Mouse (Mus musculus): ENCODE results near the gene Lef1.

The Lef1 gene

GRCm38 (mm10) chr3:131190239-131190638 lies 80.0 kb downstream of the Lef1 start:
- DNase-seq (ENCODE audit: low spot score), result no peak

GRCm38 (mm10) chr3:131190671-131191367 lies 80.5 kb downstream of the Lef1 start:
- DNase-seq (ENCODE audit: low spot score), result peak; percentile 64

DNA sequence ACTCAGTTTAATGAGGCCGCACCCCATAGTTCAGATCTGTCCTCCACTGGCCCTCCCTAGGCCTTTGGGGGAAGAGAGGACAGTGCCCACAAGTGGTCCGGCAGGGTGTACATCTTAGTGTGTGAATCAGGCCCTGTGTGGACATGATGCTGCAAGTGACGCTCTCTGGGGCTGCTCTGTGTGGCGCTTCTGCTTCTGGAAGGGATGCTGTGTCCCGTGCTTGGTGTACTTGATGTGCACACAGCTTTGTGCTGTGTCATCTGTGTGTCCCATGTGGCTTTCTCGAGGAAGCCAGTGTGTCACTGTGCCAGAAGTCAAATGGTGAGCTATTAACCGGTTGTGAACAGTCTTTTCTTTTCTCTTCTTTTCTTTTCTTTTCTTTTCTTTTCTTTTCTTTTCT lies 81.2 kb downstream of the Lef1 start:
- DNase-seq (ENCODE audit: low spot score), result peak; percentile 46

DNA sequence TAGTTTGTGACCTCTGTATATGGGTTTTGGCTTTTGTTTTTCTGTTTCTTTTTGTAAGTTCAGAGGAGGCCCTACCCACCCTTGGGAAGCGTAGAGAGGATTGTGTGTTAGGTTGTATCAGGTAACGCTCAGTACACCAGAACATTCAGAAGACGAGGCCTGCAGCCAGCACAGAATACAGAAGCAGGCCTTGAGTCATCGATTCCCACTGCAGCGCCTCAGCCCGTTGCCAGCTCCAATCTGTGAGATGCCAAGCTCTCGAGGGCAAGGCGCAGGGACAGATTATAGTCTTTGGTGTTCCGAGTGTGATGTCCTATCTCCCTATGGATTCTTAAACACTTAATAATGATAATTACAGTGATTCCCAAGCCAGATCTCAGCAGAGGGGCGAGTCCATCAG lies 85.8 kb downstream of the Lef1 start:
- DNase-seq (ENCODE audit: low spot score), result no peak

DNA sequence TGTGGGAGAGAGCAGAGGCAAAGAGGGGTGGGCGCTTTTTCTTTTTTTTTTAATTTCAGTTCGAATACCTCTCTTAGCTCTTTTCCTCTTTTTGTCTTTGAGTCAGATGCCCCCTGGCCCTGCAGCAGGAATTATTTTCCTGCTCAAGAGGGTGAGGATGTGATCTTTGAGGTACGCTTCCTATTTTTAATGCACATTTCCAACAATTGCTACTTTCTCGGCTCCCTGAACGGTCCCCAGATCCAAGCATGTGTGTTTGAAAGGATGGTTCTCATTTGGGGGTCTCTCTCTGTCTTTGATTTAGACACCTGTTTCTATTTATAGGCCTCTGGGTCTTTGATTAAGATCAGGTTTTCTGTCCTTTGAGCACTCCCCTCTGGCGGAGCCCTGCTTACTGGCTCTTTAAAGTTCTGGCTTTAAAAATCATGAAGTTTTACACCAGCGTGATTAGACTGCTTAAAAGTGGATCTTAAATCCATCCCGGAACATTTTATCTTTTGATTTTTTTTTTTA lies 86.3 kb downstream of the Lef1 start:
- DNase-seq (ENCODE audit: low spot score), result no peak

DNA sequence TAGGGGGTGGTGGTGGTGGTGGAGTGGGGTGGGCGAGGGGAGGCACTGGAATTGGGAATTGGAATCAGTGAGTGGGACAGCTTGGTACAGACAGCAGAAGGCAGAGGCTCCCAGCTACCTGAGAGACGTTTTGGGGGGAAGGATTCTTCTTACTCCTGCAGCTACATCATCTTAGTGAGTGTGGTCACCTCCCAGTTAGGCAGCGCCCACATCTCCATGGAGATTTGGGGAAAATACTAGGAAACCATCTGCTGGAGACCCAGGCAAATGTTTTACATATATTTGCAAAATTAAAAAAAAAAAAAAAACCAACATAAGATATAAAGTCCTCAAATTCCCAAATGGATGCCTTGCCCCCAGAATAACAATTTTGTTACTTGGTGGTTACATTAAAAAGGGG lies 88.7 kb downstream of the Lef1 start:
- no peak for DNase-seq (ENCODE audit: low spot score)

GRCm38 (mm10) chr3:131199590-131200288 lies 89.5 kb downstream of the Lef1 start:
- DNase-seq (ENCODE audit: low spot score), result peak; percentile 82

DNA sequence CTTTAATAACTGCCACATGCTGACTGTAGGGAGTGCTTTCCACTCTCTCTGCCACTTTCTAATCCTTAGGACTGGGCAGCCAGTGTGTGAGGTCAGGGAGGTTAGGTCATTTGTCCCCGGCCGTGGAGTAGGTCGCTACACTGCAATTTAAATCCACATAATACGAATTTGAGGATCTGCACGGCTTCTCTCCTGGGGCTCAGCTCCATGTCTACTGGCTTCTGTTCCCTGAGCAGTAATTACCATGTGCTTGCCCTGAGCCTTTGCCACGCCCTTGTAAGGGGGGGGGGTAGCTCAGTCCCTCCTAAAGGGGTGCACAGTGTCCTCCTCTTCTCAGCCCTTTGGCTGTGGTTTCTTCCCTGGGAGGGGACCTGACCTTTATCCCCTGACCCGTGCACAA lies 92.0 kb downstream of the Lef1 start:
- no peak for DNase-seq (ENCODE audit: low spot score)

DNA sequence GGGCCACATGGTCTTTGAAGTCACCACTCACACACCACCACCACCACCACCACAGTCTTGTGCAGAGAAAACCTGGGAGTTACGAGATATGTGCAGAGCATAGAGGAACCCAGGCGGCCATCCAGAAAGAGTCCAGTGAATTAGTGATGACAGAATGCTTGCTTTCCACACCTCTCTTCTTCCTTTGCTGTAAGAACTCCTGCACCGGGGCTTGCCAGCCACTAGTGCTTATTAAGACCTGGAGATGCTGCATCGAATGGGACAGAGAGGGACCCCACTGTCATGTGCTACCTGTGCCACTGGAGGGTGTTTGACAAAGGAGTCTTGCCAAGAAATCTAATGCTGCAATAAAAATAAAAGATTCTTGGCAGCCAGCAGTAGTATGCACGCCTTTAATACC lies 97.6 kb downstream of the Lef1 start:
- DNase-seq (ENCODE audit: low spot score), result peak; percentile 53

DNA sequence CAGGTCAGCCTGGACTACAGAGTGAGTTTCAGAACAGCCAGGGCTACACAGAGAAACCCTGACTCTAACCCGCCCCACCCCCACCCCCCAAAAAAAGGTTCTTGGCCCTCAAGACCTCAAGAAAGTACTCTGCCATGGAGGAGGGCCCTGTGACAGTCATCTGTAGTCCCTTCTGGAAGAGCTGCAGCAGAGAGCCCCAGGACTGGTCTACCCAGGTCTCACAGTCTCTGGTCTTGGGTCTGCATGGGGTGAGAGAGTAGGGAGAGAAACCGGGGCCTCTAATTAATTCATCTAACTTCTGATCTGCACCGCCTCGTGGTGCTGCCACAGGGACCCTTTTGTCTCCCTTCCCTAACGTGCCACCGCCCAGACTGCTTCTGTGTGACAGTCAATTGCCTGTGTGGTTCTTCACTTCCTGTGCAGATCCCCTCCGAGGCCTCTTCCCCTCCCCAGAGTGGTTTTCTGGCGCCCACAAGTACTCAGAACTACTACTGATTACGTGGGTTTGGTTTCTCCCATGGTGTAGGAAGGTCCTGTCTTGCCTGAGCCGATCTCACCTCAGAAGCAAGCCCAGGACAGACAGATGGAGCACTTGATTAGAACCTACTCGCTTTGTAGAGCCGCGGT lies 98.1 kb downstream of the Lef1 start:
- peak; percentile 96 for DNase-seq (ENCODE audit: low spot score)

GRCm38 (mm10) chr3:131212200-131212599 lies 101.9 kb downstream of the Lef1 start:
- DNase-seq (ENCODE audit: low spot score), result peak; percentile 47

- no peak for DNase-seq (ENCODE audit: low spot score)
These were observed 103.9 kb downstream of the Lef1 start for GRCm38 (mm10) chr3:131214060-131214658.

GRCm38 (mm10) chr3:131214841-131215240 lies 104.6 kb downstream of the Lef1 start:
- DNase-seq (ENCODE audit: low spot score), result peak; percentile 70

- DNase-seq (ENCODE audit: low spot score), result no peak
These were observed 108.5 kb downstream of the Lef1 start for GRCm38 (mm10) chr3:131218636-131219390.

DNA sequence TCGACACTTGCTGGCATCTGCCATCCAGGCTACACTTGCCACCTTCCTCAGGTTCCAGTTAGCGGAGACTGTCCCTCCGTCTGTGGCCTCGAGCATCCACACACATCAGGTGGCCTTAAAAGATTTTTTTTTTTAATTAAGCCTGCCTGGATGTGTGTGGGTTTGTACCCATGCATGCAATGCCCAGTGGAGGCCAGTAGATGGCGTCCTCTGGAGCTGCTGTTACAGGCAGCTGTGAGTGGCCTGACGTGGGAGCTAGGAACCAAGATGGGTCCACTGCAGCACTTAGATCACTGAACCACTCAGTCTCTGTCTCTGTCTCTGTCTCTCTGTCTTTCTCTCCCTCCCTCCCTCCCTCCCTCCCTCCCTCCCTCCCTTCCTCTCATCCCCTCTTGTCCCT lies 117.8 kb downstream of the Lef1 start:
- DNase-seq (ENCODE audit: low spot score), result peak; percentile 57

DNA sequence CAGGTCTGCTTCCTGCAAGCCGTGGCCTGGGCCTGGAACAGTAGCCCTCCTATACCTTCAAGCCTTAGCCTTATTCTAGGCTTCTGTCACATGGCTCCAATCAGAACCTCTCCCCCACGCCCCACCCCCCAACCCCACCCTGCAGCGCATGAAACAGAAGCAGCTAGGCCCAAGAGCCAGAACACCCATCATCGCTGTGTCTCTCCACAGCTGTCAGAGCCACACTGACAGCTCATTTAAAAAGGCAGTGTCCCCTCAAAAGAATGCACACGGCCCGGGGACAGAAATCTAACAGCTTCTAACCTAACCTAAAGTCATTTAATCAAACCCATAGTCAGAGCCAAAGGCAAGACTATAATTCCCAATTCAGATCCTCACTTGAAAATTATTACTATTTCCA lies 126.8 kb downstream of the Lef1 start:
- DNase-seq (ENCODE audit: low spot score), result no peak

DNA sequence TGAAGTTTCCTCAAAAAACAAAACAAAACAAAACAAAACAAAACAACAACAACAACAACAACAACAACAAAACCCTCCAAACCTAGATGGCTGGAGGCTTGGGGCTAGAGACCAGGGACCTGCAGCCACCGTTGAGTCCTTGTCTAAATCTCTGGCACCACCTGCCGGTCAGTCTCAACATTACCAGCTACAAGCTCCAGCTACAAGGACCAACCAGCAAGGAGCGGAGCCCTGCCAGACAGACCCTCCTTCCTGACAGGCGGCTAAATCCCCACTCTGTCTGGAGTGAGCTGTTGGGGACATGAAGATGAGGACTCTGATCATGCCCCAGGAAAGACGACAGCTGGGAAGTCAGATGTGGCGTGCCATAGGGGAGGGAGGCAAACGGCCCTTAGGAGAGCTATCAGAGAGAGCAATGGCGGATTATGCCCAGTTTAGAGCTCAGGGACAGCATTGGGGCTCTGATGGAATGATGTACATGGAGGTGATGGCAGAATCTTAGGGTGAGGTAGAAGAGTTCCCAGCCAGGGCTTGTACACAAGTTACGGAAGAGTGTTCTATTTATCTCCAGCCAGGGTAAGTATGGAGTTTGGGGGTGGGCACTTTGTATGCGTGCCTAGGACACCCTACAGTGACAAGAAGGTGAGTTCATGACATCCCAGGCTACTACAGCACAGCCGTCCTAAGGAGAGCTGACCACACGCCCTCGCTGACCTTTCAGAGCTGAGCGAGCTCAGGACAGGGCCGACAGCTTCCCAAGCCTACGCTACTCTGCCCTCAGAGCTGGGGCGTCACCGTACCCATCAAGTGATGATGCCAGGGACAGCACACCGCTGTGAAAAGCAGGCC lies 127.7 kb downstream of the Lef1 start:
- peak; percentile 69 for DNase-seq (ENCODE audit: low spot score)

DNA sequence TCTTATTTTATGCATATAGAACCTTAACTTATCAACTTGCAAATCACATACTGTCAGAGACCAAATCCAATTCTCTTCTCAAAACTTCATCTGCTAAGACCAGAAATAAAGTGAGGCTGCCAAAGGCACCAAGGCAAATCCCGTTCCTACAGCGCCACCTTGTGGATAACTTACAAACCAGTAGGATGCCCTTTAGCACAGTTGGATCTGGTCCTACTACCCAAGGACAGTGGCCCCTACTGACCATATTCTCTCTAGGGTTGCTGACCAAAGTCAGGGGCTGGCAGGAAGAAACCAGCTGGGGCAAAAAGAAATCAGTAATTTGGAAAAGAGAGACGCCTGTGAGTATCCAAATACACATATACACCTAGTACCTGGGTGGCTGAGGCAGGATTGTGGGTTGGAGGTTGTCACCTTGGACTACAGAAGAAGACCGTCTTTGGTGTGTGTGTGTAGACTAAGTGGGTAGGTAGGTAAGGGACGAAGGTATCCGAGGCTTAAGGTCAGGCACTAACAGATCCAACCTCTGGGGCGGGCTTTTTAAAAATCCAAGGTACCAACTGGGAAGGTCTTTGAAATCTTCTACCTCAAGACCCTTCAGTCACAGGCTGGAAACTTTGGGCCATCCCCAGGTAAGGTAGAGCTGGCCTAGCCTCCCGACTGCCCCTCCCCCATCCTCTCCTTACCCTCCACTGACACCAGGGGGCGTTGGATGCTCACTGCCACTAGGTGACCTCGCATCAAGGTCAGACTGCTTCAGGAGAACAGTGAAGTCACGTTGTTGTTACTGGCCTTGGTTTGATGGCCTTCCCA lies 135.7 kb downstream of the Lef1 start:
- peak; percentile 61 for DNase-seq (ENCODE audit: low spot score)

DNA sequence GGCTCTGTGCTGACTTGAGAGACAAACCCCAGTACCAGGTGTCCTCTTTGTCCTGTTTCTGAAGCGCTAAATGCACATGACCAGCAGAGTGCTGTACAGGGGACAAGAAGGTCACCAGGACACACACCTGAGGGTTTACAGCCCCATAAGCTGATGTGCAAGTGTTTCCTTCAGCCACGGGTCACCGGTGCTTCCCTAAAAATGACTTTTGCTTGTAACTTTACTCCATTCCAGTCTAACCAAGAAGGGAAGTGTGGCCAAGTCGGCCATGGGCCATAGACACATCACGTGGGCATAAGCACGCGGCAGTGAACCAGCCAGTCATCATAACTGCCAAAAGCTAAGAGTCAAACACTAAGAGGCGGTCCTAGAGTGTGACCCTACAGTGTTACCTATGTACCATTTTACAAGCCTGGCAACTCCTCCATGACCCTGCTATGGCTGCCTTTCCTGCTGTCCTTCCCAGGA lies 136.3 kb downstream of the Lef1 start:
- no peak for DNase-seq (ENCODE audit: low spot score)

DNA sequence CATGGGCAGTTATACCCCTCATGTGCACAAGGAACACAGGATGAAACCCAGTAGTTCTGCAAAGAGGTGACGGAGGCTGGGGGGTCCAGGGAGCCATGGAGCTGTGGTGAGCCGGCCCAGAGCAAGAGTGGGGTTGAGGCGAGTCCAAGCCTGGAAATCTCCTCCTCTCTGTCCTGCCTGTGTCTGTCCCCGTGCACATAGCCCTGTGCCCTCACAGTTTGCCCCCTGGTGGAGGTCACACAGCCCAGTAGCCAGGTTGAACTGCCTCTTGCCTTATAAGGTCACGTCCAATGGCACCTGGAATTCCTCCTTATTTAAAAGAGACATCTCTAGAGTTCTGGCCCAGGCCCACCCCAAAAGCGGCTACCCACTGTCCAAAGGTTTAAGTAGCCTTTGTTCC lies 137.2 kb downstream of the Lef1 start:
- DNase-seq (ENCODE audit: low spot score), result no peak

Measured in T-cell, adult 2 months (primary cell).